Mouse (Mus musculus): Measurements from ENCODE around the gene Pde4d. TPM values are rescaled to one million over a fixed set of nuclear protein-coding genes. Genes with fewer than 3 reads are reported as not detected.

Gene Pde4d
- polyA plus RNA-seq, 1 experiment from 2014 or later, result 12.4 TPM

DNA sequence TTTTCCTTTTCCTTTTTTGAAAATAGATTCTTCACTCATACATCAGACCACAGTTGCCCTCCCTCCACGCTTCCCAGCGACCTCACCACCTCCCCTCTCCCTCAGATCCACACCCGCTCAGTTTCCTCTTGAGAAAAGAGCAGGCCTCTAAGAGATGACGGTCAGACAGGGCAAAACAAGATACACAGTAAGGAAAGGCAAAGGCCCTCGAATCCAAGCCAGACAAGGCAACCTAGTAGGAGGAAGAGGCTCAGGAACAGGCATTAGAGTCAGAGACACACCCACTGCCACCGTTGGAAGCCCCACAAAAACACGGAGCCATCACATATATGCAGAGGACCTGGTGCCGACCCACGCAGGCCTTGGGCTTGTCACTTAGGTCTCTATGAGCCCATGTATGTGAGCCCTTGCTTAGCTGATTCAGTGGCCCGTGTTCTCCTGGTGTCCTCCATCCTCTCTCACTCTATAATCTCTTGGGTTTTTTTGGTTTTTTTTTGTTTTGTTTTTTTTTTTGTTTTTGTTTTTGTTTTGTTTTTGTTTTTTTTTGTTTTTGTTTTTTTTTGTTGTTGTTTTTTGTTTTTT is 1097.3 kb downstream of the Pde4d start:
- Histone ChIP-seq H3K9me3 (no peaks in the 10 kb centered on the region), H3K4me1 (no peaks in the 10 kb centered on the region), H3K36me3 (no peaks in the 10 kb centered on the region), H3K27ac (no peak overlapping the region), H3K27me3 (replicated peaks) (no peaks in the 10 kb centered on the region), H3K9ac (no peak overlapping the region), H3K4me3 (no peak overlapping the region), H3K4me2 (replicated peaks) (no peak overlapping the region)
- no peak for ATAC-seq (ENCODE audit: low FRiP score, low read depth)
- 87% methylated on average over 10 of the region's 10 CpGs for WGBS

DNA sequence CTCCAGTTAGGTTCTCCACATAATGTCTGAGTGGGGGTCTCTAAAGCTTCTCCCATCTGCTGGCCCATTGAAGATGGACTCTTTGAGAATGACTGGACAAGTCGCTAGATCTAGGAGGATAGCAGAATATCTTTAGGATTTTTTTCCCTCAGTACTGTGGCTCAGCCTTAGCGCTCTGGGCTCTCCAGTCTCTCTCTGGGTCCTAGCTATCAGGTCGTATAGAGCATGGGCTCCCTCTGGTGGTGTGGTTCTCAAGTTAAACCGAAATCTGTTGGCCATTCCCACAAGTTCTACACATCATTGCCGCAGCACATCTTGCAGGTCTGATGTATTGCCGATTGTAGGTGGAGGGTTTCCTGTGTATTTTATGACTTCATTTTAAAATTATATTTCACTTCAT is 1098.0 kb downstream of the Pde4d start:
- peak; percentile 82 for ATAC-seq (ENCODE audit: low FRiP score, low read depth)
- WGBS, result 41% methylated on average over 6 of the region's 6 CpGs
- no peak overlapping the region for H3K4me3 ChIP-seq
- H3K27ac ChIP-seq, result no peak overlapping the region
- H3K9me3 ChIP-seq, result no peaks in the 10 kb centered on the region
- no peaks in the 10 kb centered on the region for H3K27me3 ChIP-seq (replicated peaks)
- H3K36me3 ChIP-seq, result no peaks in the 10 kb centered on the region
- H3K4me1 ChIP-seq, result no peaks in the 10 kb centered on the region
- H3K9ac ChIP-seq, result no peak overlapping the region
- H3K4me2 ChIP-seq (replicated peaks), result no peak overlapping the region

DNA sequence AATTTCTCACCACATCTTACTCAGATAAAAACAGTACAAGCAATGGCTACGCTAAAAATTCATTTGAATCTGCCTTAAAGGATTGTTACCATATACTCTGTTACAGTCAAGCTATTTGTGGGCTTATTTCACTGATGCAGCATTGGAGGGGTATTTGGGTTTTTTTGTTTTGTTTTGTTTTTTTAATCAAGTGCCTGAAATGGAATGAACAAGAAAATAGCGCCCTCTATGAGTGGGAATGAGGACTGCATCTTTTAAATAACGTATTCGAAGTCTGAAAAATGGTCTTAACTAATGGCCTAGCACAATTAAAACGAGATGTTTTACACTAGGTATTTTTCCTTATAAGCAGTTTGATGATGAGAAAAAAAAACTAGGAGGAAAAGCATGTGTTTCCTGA is 1098.5 kb downstream of the Pde4d start:
- 72% methylated on average over 5 of the region's 5 CpGs for WGBS
- Histone ChIP-seq H3K9me3 (no peaks in the 10 kb centered on the region), H3K9ac (no peak overlapping the region), H3K36me3 (no peaks in the 10 kb centered on the region), H3K4me1 (no peaks in the 10 kb centered on the region), H3K27me3 (replicated peaks) (no peaks in the 10 kb centered on the region), H3K4me2 (replicated peaks) (no peak overlapping the region), H3K4me3 (no peak overlapping the region), H3K27ac (no peak overlapping the region)
- no peak for ATAC-seq (ENCODE audit: low FRiP score, low read depth)

- H3K4me2 ChIP-seq (replicated peaks), result no peak overlapping the region
- no peak overlapping the region for H3K27ac ChIP-seq
- H3K4me1 ChIP-seq, result no peaks in the 10 kb centered on the region
- H3K36me3 ChIP-seq, result no peaks in the 10 kb centered on the region
- WGBS, result 84% methylated on average over 11 of the region's 11 CpGs
- H3K27me3 ChIP-seq (replicated peaks), result no peaks in the 10 kb centered on the region
- ATAC-seq (ENCODE audit: low FRiP score, low read depth), result no peak
- no peak overlapping the region for H3K4me3 ChIP-seq
- no peak overlapping the region for H3K9ac ChIP-seq
- H3K9me3 ChIP-seq, result no peaks in the 10 kb centered on the region
Observed at GRCm38 (mm10) chr13:109548771-109549555, 1099.2 kb downstream of the Pde4d start.

- WGBS, result 82% methylated on average over 3 of the region's 3 CpGs
- no peaks in the 10 kb centered on the region for H3K36me3 ChIP-seq
- no peak overlapping the region for H3K27ac ChIP-seq
- H3K27me3 ChIP-seq (replicated peaks), result no peaks in the 10 kb centered on the region
- no peak overlapping the region for H3K9ac ChIP-seq
- no peak overlapping the region for H3K4me3 ChIP-seq
- no peak overlapping the region for H3K4me2 ChIP-seq (replicated peaks)
- H3K4me1 ChIP-seq, result no peaks in the 10 kb centered on the region
- ATAC-seq (ENCODE audit: low FRiP score, low read depth), result no peak
- H3K9me3 ChIP-seq, result no peaks in the 10 kb centered on the region
Observed at GRCm38 (mm10) chr13:109551836-109552235, 1102.1 kb downstream of the Pde4d start.

GRCm38 (mm10) chr13:109555513-109555912 is 1105.8 kb downstream of the Pde4d start:
- Histone ChIP-seq H3K36me3 (no peaks in the 10 kb centered on the region), H3K27ac (no peak overlapping the region), H3K4me1 (no peaks in the 10 kb centered on the region), H3K27me3 (replicated peaks) (no peaks in the 10 kb centered on the region), H3K9me3 (no peaks in the 10 kb centered on the region), H3K4me3 (no peak overlapping the region), H3K4me2 (replicated peaks) (no peak overlapping the region), H3K9ac (no peak overlapping the region)
- no peak for ATAC-seq (ENCODE audit: low FRiP score, low read depth)
- WGBS, result 89% methylated on average over 5 of the region's 5 CpGs

DNA sequence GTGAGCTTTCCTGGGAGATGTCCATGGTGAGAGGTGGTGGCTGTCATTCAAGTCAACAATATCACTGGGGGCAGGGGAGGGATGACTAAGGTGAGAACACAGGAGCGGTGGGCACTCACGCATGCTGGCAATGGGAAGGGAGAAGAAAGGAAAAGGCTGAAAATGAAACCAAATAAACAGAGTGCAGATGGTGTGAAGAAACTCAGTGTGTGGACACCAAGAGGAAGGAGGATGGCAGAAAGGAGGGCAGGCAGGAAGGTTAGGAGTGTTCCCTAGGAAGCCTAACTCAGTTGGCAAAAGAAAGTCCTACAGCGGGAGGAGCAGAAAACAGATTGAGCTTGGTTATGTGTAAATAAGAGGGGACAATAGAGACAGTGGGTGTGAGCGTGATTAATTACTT is 1107.1 kb downstream of the Pde4d start:
- no peaks in the 10 kb centered on the region for H3K36me3 ChIP-seq
- H3K9me3 ChIP-seq, result no peaks in the 10 kb centered on the region
- WGBS, result 90% methylated on average over 4 of the region's 4 CpGs

GRCm38 (mm10) chr13:109558341-109559257 is 1108.9 kb downstream of the Pde4d start:
- WGBS, result 78% methylated on average over 12 of the region's 12 CpGs
- Histone ChIP-seq H3K4me2 (replicated peaks) (no peak overlapping the region), H3K4me1 (no peaks in the 10 kb centered on the region), H3K9ac (no peak overlapping the region), H3K27me3 (replicated peaks) (no peaks in the 10 kb centered on the region), H3K27ac (no peak overlapping the region), H3K36me3 (no peaks in the 10 kb centered on the region), H3K4me3 (no peak overlapping the region), H3K9me3 (no peaks in the 10 kb centered on the region)
- ATAC-seq (ENCODE audit: low FRiP score, low read depth), result no peak

More for the DNA sequence above, 1107.1 kb downstream of the Pde4d start:
- Histone ChIP-seq H3K4me2 (replicated peaks) (no peak overlapping the region), H3K4me3 (no peak overlapping the region), H3K27ac (no peak overlapping the region), H3K27me3 (replicated peaks) (no peaks in the 10 kb centered on the region), H3K9ac (no peak overlapping the region), H3K4me1 (no peaks in the 10 kb centered on the region)
- no peak for ATAC-seq (ENCODE audit: low FRiP score, low read depth)

DNA sequence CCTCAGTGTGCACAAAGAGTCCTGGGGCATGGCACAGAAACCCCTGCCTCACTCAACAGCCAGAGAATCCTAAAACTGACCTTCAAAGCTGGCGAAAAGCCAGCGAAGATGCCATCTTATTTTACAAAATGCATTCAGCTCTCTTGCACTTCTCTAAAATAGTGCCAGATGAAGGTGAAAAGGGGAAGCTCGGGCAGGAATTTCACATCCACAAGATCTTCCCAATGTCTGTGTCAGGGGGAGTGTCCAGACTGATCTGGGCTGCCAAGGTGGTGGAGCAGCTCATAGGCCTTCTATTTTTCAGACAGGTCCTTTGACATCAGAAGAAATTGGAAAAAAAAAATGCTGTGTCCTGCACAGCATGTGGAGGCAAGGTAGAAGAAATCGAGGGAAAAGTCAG is 1110.5 kb downstream of the Pde4d start:
- no peak overlapping the region for H3K4me3 ChIP-seq
- WGBS, result 87% methylated on average over 4 of the region's 4 CpGs
- H3K4me2 ChIP-seq (replicated peaks), result no peak overlapping the region
- no peak for ATAC-seq (ENCODE audit: low FRiP score, low read depth)
- H3K9ac ChIP-seq, result no peak overlapping the region
- no peaks in the 10 kb centered on the region for H3K36me3 ChIP-seq
- no peaks in the 10 kb centered on the region for H3K27me3 ChIP-seq (replicated peaks)
- H3K4me1 ChIP-seq, result no peaks in the 10 kb centered on the region
- H3K27ac ChIP-seq, result no peak overlapping the region
- no peaks in the 10 kb centered on the region for H3K9me3 ChIP-seq

GRCm38 (mm10) chr13:109568638-109569468 is 1119.1 kb downstream of the Pde4d start:
- ATAC-seq (ENCODE audit: low FRiP score, low read depth), result no peak
- Histone ChIP-seq H3K9ac (no peak overlapping the region), H3K9me3 (no peaks in the 10 kb centered on the region), H3K4me1 (no peaks in the 10 kb centered on the region), H3K4me3 (no peak overlapping the region), H3K36me3 (no peaks in the 10 kb centered on the region), H3K27ac (no peak overlapping the region), H3K27me3 (replicated peaks) (no peaks in the 10 kb centered on the region), H3K4me2 (replicated peaks) (no peak overlapping the region)
- 78% methylated on average over 20 of the region's 20 CpGs for WGBS

DNA sequence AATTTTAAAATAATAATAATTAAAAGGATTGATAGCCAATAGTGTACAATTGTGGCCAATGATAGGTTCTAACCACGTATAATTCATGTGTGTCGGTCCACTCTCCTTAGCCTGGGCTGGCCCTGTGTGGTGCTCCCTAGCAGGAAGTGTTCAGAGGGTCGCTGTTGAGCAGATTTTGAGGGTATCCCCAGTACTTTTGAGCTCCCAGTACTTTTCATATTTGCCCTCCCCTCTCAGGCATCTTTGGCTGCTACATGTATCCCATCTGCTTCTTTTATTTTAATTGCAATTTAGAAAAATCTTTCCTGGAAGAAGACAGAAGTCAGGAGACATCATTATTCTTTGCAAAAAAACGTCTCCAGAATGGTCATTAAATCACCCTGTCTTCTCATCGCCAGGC is 1119.7 kb downstream of the Pde4d start:
- no peak overlapping the region for H3K4me2 ChIP-seq (replicated peaks)
- H3K36me3 ChIP-seq, result no peaks in the 10 kb centered on the region
- 71% methylated on average over 5 of the region's 5 CpGs for WGBS
- no peaks in the 10 kb centered on the region for H3K27me3 ChIP-seq (replicated peaks)
- no peaks in the 10 kb centered on the region for H3K4me1 ChIP-seq
- H3K9me3 ChIP-seq, result no peaks in the 10 kb centered on the region
- ATAC-seq (ENCODE audit: low FRiP score, low read depth), result no peak
- no peak overlapping the region for H3K27ac ChIP-seq
- H3K4me3 ChIP-seq, result no peak overlapping the region
- no peak overlapping the region for H3K9ac ChIP-seq
